Mouse (Mus musculus) brain, embryonic 14.5 days (tissue): ENCODE data around the gene Ubr3. TPM values are rescaled to one million over a fixed set of nuclear protein-coding genes. Genes with fewer than 3 reads are reported as not detected.
"Not testable (repeated sequence)": the region's sequence is repeated elsewhere in the genome, so short reads cannot be mapped to it uniquely, and the experiment has no call there.

Source experiments
- DNase-seq: peaks from one replicate; pipeline ENCODE4 v3.0.0-alpha.2; 2011; ENCODE audit warnings: low read depth
- CTCF ChIP-seq: fragments of 200-500 bp; IDR thresholded peaks from 2 replicates; pipeline ENCODE4 v1.5.1; 2012; ENCODE audit warnings: inconsistent platforms, mild to moderate bottlenecking, moderate library complexity, borderline replicate concordance; ENCODE audit not compliant: insufficient read depth, insufficient read length; ENCODE audit errors: extremely low read depth
- POLR2A ChIP-seq: fragments of 200-500 bp; IDR thresholded peaks from 2 replicates; pipeline ENCODE4 v1.6.1; 2012; ENCODE audit warnings: mild to moderate bottlenecking, inconsistent platforms, borderline replicate concordance; ENCODE audit not compliant: poor library complexity, insufficient read depth, insufficient read length, severe bottlenecking; ENCODE audit errors: extremely low read depth
- polyA plus RNA-seq: library from polyadenylated mRNA; depleted of rRNA; stranded (reverse); fragments of >200 nt; gene quantifications from 2 replicates; pipeline ENCODE4 v1.2.3, GENCODE M21; 2012

Gene Ubr3
- polyA plus RNA-seq, 1 experiment = 53.9 TPM

GRCm38 (mm10) chr2:69917301-69917700 lies 20.3 kb downstream of the Ubr3 start:
- no peak for TF ChIP-seq POLR2A
- no peak for TF ChIP-seq CTCF
- DNase-seq = no peak

GRCm38 (mm10) chr2:69924943-69925342 lies 27.9 kb downstream of the Ubr3 start:
- no peak for DNase-seq
- no peak for TF ChIP-seq POLR2A
- no peak for TF ChIP-seq CTCF

DNA sequence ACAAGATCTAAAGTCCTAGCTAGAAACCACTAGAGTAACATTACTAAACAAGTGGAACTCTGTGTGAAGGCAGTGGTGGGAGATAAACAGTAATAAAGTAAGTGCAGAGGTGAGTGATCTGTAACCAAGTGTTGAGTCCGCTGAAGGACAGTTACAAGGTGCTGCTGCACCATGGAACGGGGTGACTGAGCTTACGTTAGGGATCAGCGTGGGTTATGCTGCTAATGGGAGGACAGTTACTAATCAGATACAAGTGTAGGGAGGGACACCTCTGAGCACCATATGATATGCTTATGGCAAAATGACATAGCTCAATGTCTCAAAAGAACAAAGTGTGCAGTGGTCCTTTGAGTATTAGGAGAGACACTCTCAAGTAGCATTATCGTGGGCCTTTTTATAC lies 39.3 kb downstream of the Ubr3 start:
- TF ChIP-seq CTCF = no peak
- no peak for TF ChIP-seq POLR2A
- no peak for DNase-seq

DNA sequence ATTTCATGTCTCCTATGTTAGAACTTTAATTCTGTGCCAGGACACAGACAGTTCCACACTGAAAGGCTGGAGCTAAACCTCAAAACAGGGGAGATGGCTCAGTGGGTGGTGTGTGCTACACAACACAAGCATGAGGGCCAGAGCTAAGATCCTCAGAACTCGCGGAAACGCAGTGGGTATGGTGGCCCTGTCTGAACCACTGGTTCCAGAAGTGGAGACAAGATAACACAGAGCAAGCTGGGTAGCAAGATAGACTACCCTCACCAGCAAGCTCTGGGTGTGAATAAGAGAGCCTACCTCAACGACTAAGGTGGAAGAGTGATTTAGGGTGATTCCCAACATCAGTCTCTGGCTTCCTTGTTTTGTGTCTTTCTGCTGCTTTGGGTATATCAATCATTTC lies 42.2 kb downstream of the Ubr3 start:
- no peak for DNase-seq
- TF ChIP-seq CTCF = no peak
- TF ChIP-seq POLR2A = no peak

- DNase-seq = no peak
- no peak for TF ChIP-seq CTCF
- no peak for TF ChIP-seq POLR2A
Observed at GRCm38 (mm10) chr2:69939649-69940048, 42.6 kb downstream of the Ubr3 start.

DNA sequence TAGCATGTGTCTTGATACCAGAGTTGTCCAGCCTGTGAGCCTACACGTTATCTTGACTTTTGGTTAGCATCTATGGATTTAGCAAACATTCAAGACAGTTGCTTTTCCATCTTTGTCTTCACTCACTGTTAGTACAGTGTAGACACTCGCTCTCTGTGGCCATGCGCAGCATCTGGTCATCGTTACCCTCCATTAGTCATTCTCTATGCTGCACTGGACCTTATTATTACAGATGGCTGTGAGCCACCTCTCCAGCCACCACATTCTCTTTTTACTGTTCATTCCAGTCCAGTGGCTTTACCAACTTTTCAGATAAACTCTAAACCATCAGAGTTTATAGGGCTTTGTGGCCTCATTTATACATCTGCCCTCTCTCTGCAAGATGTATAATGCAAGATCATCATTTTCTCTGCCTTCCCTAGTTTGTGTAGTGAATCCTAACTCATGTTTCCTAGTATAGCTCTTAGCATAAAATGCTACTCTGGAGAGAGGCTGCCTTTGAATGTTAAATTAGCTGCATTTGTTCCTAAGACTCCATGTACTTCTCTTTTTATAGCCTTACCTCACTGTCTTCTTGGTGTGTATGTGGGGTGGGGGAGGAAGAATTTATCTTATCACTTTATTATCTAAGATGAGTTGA lies 44.5 kb downstream of the Ubr3 start:
- DNase-seq = no peak
- TF ChIP-seq CTCF (no peak), POLR2A (no peak)

GRCm38 (mm10) chr2:69952849-69953248 lies 55.8 kb downstream of the Ubr3 start:
- TF ChIP-seq CTCF (no peak), POLR2A (no peak)

DNA sequence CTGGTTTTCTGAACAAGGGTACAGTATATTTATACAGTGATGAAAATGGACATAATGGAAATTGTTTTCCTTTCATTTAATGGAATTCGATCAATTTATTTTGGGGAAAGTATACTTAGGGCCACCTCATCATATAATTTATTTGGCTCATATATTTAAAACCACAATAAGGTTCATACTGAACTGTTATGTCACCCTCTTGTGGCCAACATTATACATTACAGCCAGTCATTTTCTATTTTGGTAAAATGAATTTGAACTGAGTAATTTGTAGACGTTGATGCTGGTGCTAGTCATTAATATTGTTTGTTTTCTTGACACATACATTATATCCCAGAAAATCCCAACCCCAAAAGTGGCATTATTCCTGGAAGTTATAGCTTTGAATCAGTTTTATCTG lies 58.6 kb downstream of the Ubr3 start:
- peak; percentile 29; the same call in 1 of the 2 replicates for TF ChIP-seq CTCF
- no peak for TF ChIP-seq POLR2A
- peak; percentile 53 for DNase-seq

More at GRCm38 (mm10) chr2:69952849-69953248, 55.8 kb downstream of the Ubr3 start:
- DNase-seq = no peak

DNA sequence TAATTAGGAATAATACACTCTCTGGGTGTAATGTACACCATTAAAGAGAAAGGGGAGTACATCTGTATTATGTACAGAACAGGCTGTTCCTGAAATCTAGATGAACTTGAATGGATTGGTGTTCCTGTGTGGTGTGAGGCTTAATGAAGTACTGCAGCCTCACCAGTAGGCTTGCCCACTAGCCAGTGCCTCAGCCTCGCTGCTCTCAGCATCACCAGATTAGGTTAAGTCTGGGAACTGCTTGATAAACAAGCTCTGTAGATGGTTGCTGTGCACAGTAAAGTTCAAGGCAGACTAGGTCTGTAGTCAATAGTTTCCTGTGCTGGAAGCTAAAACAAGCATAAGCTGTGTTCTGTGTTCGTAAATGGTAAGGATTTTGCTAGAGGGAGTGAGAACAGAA lies 60.6 kb downstream of the Ubr3 start:
- no peak for DNase-seq
- TF ChIP-seq CTCF (no peak), POLR2A (no peak)

- TF ChIP-seq POLR2A = no peak
- TF ChIP-seq CTCF = no peak
Observed at GRCm38 (mm10) chr2:69974896-69975295, 77.8 kb downstream of the Ubr3 start.

GRCm38 (mm10) chr2:69989224-69989623 lies 92.2 kb downstream of the Ubr3 start:
- TF ChIP-seq POLR2A (no peak), CTCF (no peak)
- DNase-seq = no peak

More at GRCm38 (mm10) chr2:69974896-69975295, 77.8 kb downstream of the Ubr3 start:
- no peak for DNase-seq

GRCm38 (mm10) chr2:69990647-69991046 lies 93.6 kb downstream of the Ubr3 start:
- TF ChIP-seq CTCF (peak; percentile 34; the same call in 1 of the 2 replicates), POLR2A (no peak)
- no peak for DNase-seq

- not testable (repeated sequence) for DNase-seq
Observed at GRCm38 (mm10) chr2:69994082-69994736, 97.2 kb downstream of the Ubr3 start.
